Mouse (Mus musculus) neural tube, embryonic 14.5 days (tissue): ENCODE measurements around the gene Gm49721. TPM values are rescaled to one million over a fixed set of nuclear protein-coding genes. Genes with fewer than 3 reads are reported as not detected.
A peak's percentile ranks its signal among the peaks of the same experiment; 100 is the strongest.
"Not testable (repeated sequence)": the region's sequence is repeated elsewhere in the genome, so short reads cannot be mapped to it uniquely, and the experiment has no call there.

Source experiments
- ATAC-seq: fragments of 200-750 bp; cut with Nextera tagmentation; 2 replicates; pipeline ENCODE4 v1.8.0; 2017; ENCODE audit warnings: low read depth, mild to moderate bottlenecking, moderate TSS enrichment, moderate library complexity
- H3K27ac ChIP-seq: fragments of 300-500 bp; sonication (generic); 2 replicates; pipeline ENCODE4 v1.5.1; 2014; ENCODE audit warnings: low read depth, mild to moderate bottlenecking, control low read depth, low read length, moderate library complexity, mixed read lengths
- H3K27me3 ChIP-seq: fragments of 300-500 bp; sonication (generic); 2 replicates; pipeline ENCODE4 v1.6.1; 2014; ENCODE audit warnings: low read length; ENCODE audit not compliant: control insufficient read depth, insufficient read depth
- H3K36me3 ChIP-seq: fragments of 300-500 bp; sonication (generic); 2 replicates; pipeline ENCODE4 v1.6.1; 2014; ENCODE audit warnings: low read length, mixed read lengths; ENCODE audit not compliant: control insufficient read depth, insufficient read depth
- H3K4me1 ChIP-seq: fragments of 300-500 bp; sonication (generic); 2 replicates; pipeline ENCODE4 v1.6.1; 2014; ENCODE audit warnings: low read length; ENCODE audit not compliant: control insufficient read depth, insufficient read depth
- H3K4me2 ChIP-seq: fragments of 300-500 bp; sonication (generic); 2 replicates; pipeline ENCODE4 v1.6.1; 2014; ENCODE audit warnings: mild to moderate bottlenecking, low read depth, low read length, control low read depth
- H3K4me3 ChIP-seq: fragments of 300-500 bp; sonication (generic); 2 replicates; pipeline ENCODE4 v1.5.1; 2014; ENCODE audit warnings: low read depth, low read length, control low read depth, mixed read lengths
- H3K9ac ChIP-seq: fragments of 300-500 bp; sonication (generic); replicated peaks from 2 replicates; pipeline ENCODE4 v1.6.1; 2014; ENCODE audit warnings: low read depth, mild to moderate bottlenecking, control low read depth, low read length, mixed read lengths
- H3K9me3 ChIP-seq: fragments of 300-500 bp; sonication (generic); 2 replicates; pipeline ENCODE4 v1.6.1; 2016; ENCODE audit warnings: low read length; ENCODE audit not compliant: control insufficient read depth
- WGBS: fragments of 180-500 bp; shearing (Covaris S2); extraction: QIAGEN DNeasy Blood & Tissue Kit; methylation state at CpG from one replicate; pipeline ENCODE4 v1.1.7; 2014; 5-methylcytosine and 5-hydroxymethylcytosine counted together
- polyA plus RNA-seq: library from polyadenylated mRNA; unstranded; fragments of >200 nt; fragmentation: Nextera tagmentation; extraction: Ambion mirVana; gene quantifications from 2 replicates; pipeline ENCODE4 v1.2.1, GENCODE M21; 2014

Gene Gm49721
- polyA plus RNA-seq = 0.44 TPM in 1 of 2 replicates, not detected in the other

DNA sequence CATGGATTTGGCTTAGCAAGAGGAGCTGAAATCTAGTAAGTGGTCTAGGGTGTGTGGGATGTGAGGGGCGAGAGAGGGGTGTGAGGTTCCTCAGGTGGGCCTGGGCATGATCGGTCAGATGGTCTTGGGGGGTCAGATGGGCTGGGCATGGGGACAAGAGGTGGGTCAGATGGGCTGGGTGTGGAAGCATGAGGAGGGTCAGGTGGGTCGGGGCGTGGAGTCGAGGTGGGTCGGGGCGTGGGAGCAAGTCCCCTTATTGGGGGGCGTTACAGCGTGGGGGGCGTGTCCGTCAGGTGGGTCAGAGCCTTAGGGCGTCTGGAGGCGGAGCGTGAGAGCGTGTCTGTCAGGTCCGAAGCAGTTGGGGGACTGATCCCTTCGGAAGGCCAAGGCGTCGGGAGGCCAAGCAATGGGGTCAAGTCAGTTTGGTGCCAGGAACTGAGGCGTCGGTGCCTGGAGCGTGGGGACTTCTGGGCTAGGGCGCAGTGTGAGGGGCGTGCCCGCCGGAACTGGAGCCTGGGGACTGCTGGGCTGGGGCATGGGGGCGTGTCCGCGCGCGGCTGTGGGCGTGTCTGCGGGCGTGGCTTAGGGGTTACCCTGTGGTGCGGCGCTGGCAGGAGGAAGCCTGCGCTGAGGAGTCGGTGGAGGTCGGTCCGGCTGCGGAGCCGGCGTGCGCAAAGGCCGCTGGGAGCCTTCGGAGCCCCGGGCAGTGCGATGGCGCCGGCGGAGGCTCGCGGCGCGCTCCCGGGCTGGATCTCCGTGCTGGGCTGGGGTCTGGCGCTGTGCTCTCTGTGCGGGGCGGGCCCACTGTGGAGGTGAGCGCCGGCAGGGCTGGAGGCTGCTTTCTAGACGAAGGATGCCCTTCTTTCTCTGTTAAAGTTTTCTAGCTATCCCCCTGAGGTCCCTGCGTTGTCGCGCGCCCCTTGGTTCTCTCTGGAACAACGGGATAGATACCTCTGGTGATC, at the start of gene Gm49721:
Gm49721 (plus strand) TSS at position 618 of the 962 bp plus-strand sequence.
- H3K9me3 ChIP-seq, H3K27me3 ChIP-seq, H3K36me3 ChIP-seq, H3K4me1 ChIP-seq, H3K27ac ChIP-seq: not testable (repeated sequence)
- ATAC-seq = peak; percentile 97
- Histone ChIP-seq H3K9ac (peak within 1 kb of the TSS; percentile 44; the same call in 1 of the 2 replicates), H3K4me2 (peak within 1 kb of the TSS; percentile 48), H3K4me3 (peak within 1 kb of the TSS; percentile 39)
- under 1% methylated on average over 37 of the region's 68 CpGs for WGBS

DNA sequence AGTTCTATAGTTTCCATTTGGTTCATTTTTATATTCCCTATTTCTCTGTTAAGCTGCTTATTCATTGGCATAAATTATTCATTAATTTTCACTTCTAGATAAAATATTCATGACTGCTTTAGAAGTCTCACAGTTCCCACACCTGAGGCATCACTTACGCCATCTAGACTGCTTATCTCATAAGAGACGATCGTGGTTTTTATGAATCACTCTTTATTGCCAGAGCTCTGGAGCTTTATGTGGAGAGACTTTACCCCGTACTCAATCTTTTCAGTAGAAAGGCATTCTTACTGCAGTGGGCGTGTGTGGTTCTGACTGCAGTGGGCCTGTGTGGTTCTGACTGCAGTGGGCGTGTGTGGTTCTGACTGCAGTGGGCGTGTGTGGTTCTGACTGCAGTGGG, 47.1 kb upstream of the Gm49721 start:
- not testable (repeated sequence) for H3K27ac ChIP-seq, H3K4me2 ChIP-seq, ATAC-seq, H3K27me3 ChIP-seq, H3K9me3 ChIP-seq, H3K4me1 ChIP-seq, H3K4me3 ChIP-seq, H3K9ac ChIP-seq, H3K36me3 ChIP-seq
- 76% methylated on average over 6 of the region's 7 CpGs for WGBS

DNA sequence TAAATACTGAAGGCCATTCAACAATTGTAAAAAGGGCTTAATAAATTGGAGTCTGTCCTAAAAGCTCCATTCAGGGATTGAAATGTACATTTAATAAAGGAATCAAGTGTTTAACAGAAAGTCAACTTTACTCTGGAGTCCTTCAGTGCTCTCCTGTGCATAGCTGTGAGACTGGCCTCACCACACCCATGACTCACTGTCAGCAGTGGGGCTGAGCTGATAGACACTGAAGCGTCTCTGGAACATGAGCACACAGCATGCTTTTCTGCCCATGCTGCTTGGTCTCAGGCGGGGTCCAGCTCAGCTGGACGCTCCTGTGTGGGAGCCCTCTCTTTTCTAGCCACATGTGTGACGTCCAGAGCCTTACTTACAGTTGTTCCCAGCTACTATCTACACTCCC, 36.1 kb upstream of the Gm49721 start:
- H3K36me3 ChIP-seq, H3K9me3 ChIP-seq, ATAC-seq, H3K9ac ChIP-seq, H3K27ac ChIP-seq, H3K4me2 ChIP-seq, H3K27me3 ChIP-seq, H3K4me1 ChIP-seq, H3K4me3 ChIP-seq: not testable (repeated sequence)
- WGBS = no CpG with 5 or more reads among the region's 4 CpGs

DNA sequence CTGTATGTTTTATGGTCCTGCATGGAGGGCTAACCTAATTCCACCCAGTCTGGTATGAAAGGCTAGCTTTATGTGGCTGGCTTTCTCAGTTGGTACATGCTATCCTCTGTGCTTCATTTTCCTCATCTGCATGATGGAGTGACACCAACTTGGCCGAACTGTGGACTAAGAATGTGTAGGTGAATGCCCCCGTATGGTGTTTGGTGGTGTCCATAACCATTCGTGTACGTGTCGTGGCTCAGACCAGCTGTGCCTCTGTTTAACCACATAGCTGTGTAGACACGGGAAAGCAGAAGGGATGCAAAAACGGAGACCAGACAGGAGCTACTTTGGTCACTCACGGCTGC, 31.1 kb upstream of the Gm49721 start:
- not testable (repeated sequence) for H3K4me1 ChIP-seq, H3K9me3 ChIP-seq, H3K27ac ChIP-seq, H3K36me3 ChIP-seq, H3K9ac ChIP-seq, H3K27me3 ChIP-seq, ATAC-seq
- H3K4me3 ChIP-seq = peak overlapping the region; percentile 46
- peak overlapping the region; percentile 54; the same call in 1 of the 2 replicates for H3K4me2 ChIP-seq
- WGBS = no CpG with 5 or more reads among the region's 8 CpGs

DNA sequence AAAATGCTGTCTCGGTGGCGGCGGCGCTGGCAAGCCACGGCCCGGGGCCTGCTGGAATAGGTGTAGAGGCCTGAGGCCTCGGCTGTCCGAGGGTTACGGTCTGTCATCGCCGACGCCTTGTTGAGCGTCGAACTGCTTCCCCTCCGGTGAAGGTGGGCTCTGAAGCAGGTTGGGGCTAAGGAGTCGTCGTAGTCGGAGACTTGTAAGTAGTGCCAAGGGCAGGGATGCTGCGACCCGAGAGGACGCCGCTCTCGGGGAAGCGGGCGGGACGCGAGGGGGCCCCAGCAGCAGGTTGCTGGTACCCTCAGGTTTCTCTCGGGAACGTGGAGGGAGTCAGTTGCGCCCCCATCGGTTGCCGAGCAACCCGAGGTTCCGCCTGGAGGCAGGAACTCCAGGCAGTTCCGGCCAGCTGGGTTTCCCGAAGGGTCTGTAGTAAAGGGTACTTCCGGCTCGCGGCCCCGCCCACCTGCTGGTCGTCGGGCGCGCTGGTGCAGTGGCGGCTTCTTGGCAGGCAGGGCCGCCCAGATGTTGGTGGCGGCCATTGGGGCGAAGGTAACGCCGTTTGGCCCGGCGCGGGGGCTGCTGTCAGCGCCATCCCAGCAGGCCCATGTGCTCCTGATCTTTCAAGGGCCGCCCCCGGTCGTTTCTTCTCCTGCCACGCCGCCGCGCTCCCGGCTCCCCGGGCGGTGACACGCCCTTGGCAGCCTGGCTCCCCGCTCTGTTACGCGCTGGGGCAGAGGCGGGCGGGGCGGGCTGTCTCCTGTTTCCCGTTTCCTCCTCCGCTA, 30.5 kb upstream of the Gm49721 start, which contains the start of gene Rsph3b:
Rsph3b (minus strand) TSS at position 699 of the 785 bp plus-strand sequence.
- Histone ChIP-seq H3K4me2 (peak within 1 kb of the TSS; percentile 54), H3K27ac (peak within 1 kb of the TSS; percentile 70), H3K4me3 (peak within 1 kb of the TSS; percentile 46), H3K9ac (peak within 1 kb of the TSS; percentile 44)
- not testable (repeated sequence) for H3K36me3 ChIP-seq, H3K27me3 ChIP-seq, H3K4me1 ChIP-seq, H3K9me3 ChIP-seq
- peak; percentile 98 for ATAC-seq
- under 1% methylated on average over 66 of the region's 73 CpGs for WGBS

DNA sequence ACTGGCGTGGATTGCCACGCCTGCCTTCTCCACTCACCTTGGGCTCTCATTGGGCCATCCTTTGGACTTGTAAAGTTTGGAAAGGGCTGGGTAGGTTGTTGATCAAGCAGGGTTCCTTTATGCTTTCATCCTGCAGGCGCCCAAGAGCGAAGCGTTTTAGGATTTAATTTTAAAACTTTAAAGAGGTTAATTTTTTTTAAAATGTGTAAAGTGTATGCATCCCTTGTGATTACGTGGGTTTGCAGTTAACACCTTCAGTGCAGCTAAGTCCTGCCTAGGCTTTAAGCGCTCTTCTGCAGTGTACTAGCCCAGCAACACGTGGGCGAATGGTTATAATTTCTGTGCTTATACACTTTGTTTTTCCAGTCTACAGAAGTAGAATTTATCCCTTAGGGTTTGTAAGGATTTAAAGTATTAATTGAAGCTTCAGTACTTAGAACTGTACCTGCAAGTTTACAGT, 29.9 kb upstream of the Gm49721 start:
- WGBS = 17% methylated on average over 8 of the region's 9 CpGs
- H3K9me3 ChIP-seq, H3K4me1 ChIP-seq, H3K36me3 ChIP-seq, H3K27me3 ChIP-seq: not testable (repeated sequence)
- Histone ChIP-seq H3K9ac (peak overlapping the region; percentile 44), H3K4me3 (peak overlapping the region; percentile 46), H3K27ac (peak overlapping the region; percentile 70), H3K4me2 (peak overlapping the region; percentile 54)
- ATAC-seq = peak; percentile 25; the same call in 1 of the 2 replicates

DNA sequence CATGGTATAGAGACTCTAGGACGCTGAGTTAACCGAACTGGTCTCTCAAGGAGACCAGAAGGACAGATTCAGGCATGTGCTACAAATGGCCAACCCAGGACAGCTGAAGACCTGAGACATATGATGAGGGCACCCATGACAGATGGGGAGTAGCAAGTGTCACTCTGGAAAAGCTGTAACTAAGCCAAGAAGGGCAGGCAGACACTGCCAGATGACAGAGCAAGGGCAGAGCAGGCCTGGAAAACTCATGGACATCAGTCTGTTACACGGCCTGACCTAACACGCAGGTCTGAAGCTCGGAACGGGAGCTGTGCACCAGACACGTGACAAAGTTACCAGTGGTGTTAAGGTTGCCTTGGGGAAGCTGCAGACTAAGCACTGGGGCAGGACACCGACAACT, 19.8 kb upstream of the Gm49721 start:
- not testable (repeated sequence) for H3K9me3 ChIP-seq, H3K9ac ChIP-seq, H3K36me3 ChIP-seq, H3K4me3 ChIP-seq, H3K4me1 ChIP-seq, H3K4me2 ChIP-seq, ATAC-seq, H3K27ac ChIP-seq, H3K27me3 ChIP-seq
- WGBS = 94% methylated on average over 5 of the region's 8 CpGs

DNA sequence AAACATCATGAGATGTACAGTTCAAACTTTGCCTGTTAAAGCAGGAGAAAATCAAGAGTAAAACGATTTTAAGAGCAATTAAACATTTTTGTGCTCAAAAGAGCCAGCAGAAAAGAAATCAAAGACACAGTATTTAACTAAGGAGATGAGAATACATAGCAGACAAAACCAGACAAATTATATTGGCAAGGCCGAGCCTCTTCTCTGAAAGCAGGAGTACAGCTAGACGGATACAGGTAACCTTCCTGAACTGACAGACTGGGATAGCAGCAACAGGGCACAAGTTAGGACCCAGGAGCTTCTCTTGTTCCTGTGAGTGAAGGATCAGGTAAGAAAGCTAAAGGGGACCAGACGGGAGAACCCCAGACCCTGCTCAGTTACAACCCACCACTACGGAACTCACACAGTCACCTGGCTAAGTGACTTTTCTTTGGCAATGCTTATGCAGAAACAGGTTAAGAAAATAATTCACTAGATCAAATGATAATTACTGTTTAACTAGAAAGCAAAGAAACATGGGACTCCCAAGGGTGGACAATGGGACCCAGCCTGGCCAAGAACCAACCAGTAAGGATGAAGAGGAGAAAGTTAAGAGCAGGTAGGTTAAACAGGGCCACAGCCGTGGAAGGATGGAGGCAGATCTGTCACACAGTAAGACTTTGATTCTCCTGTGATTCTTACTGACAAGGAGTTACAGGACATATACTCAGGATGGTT, 19.0 kb upstream of the Gm49721 start:
- H3K36me3 ChIP-seq, ATAC-seq, H3K27ac ChIP-seq, H3K27me3 ChIP-seq, H3K9ac ChIP-seq, H3K4me1 ChIP-seq, H3K9me3 ChIP-seq: not testable (repeated sequence)
- Histone ChIP-seq H3K4me2 (peak overlapping the region; percentile 39; the same call in 1 of the 2 replicates), H3K4me3 (peak overlapping the region; percentile 36; the same call in 1 of the 2 replicates)
- WGBS = 77% methylated on average over 3 of the region's 6 CpGs
